Mouse (Mus musculus): ENCODE data around the gene Slf2.

Slf2 gene

DNA sequence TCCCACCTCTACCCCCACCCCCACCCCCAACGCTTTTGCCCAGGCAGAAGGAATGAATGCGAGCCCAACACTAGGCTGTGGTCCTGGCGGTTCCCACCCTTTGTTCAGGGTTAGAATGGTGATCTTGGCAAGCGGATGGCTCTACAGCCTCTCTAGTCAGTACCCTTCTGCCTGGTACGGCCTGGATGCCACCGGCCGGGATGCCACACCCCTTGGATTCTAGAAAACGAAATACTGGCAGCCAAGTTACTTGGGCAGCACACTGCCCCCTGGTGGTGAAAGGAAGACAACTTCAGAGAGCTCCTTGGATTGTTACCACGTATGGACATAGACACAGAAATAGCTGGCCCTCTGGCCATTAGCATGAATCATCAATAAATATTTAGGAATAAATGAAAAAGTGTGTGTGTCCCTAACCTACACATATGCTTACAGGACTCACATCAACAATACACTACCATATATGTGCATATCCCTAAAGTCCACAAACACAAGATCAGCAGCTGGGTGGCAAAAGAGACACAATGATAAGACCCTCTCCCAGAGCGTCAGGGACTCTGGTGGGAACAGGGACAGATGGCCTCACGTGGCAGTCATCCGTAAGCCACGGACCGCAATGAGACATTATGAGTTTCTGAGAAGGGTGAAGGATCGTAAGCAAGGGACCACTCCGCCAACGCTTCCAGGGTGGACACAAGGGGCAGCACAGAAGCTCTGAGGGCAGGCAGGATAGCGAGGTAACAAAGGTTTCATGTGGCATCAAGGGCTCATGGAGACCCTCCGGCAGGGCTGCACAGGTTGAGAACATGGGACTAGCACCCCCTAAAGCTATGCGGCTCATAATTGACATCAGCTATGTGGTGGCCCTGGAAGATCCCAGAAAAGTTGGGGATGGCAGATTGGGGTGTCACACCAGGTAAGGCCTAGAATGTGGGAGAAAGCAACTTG, 100.1 kb downstream of the Slf2 start:
- peak; percentile 57 for DNase-seq (ENCODE audit: low spot score)

DNA sequence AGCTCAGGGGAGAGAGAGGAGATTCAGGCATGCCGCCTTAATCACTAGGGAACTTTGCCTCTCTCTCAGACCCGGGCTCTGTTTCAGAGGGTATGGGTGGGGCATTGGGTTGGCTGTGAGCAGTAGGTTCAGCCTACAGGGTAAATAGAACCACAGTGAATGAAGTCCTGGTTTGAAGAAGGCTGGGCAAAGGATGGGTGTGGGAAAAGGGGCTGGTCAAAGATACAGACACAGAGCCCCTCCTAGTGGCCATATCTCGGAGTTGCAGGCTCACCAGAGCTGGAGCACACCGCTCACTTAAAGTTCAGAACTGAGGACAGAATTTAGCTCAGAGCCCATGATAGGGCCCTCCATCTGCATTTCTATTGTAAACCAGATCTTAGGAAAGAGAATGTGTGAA, 100.8 kb downstream of the Slf2 start:
- DNase-seq (ENCODE audit: low spot score): peak; percentile 48

All from yolk sac, embryonic 10.5 days (tissue).